Mouse (Mus musculus): ENCODE results near the gene Jup. TPM values are rescaled to one million over a fixed set of nuclear protein-coding genes. Genes with fewer than 3 reads are reported as not detected.

The Jup gene
- polyA plus RNA-seq, 1 experiment from 2014 or later: 24.3 TPM

DNA sequence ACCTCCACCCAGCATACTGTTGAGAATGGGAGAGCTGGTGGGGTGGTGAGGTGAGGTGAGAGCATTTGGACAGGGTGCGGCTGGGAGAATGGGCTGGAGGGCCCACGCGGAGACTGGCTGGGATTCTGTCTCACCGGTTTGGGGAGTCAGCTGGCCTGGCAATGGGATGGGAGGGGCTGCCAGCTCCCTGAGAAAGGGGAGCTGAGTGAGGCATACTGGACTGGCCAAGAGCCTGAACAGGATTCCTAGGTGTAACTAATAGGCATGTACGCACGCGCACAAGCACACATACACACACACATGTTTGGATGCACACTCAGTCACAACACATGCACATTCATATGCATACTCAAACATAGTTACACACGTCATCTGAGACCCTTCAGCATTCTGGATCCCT lies 8.7 kb upstream of the Jup start:
- no peak for ATAC-seq
- 0 out of 2 replicates have a peak, but pooled peaks cover 7% of the 10 kb centered on the region for H3K27me3 ChIP-seq (replicated peaks)
- no peak overlapping the region for H3K4me3 ChIP-seq
- no peak overlapping the region for H3K27ac ChIP-seq
- no peak overlapping the region for H3K4me2 ChIP-seq
- no peak overlapping the region for H3K9ac ChIP-seq
- no peaks in the 10 kb centered on the region for H3K9me3 ChIP-seq (replicated peaks)
- H3K4me1 ChIP-seq: peaks cover 27% of the 10 kb centered on the region
- H3K36me3 ChIP-seq: peaks cover 8% of the 10 kb centered on the region; the same call in 1 of the 2 replicates
- WGBS (ENCODE audit: insufficient replicate concordance): 73% methylated on average over 8 of the region's 8 CpGs

GRCm38 (mm10) chr11:100404456-100405074 lies 7.0 kb upstream of the Jup start:
- H3K27ac ChIP-seq: no peak overlapping the region

GRCm38 (mm10) chr11:100403445-100404134 lies 6.0 kb upstream of the Jup start:
- no peaks in the 10 kb centered on the region for H3K27me3 ChIP-seq (replicated peaks)
- H3K36me3 ChIP-seq: peaks cover 2% of the 10 kb centered on the region; the same call in 1 of the 2 replicates
- ATAC-seq: no peak
- H3K4me2 ChIP-seq: no peak overlapping the region
- no peaks in the 10 kb centered on the region for H3K9me3 ChIP-seq (replicated peaks)
- no peak overlapping the region for H3K4me3 ChIP-seq
- H3K27ac ChIP-seq: no peak overlapping the region
- peaks cover 49% of the 10 kb centered on the region for H3K4me1 ChIP-seq
- H3K9ac ChIP-seq: no peak overlapping the region
- 51% methylated on average over 10 of the region's 10 CpGs for WGBS (ENCODE audit: insufficient replicate concordance)

More at GRCm38 (mm10) chr11:100404456-100405074, 7.0 kb upstream of the Jup start:
- Histone ChIP-seq H3K4me2 (no peak overlapping the region), H3K27me3 (replicated peaks) (0 out of 2 replicates have a peak, but pooled peaks cover 6% of the 10 kb centered on the region), H3K36me3 (peaks cover 8% of the 10 kb centered on the region; the same call in 1 of the 2 replicates), H3K4me3 (no peak overlapping the region), H3K4me1 (peaks cover 44% of the 10 kb centered on the region), H3K9ac (no peak overlapping the region), H3K9me3 (replicated peaks) (no peaks in the 10 kb centered on the region)
- 75% methylated on average over 3 of the region's 3 CpGs for WGBS (ENCODE audit: insufficient replicate concordance)
- no peak for ATAC-seq

GRCm38 (mm10) chr11:100402682-100403081 lies 5.1 kb upstream of the Jup start:
- no peaks in the 10 kb centered on the region for H3K9me3 ChIP-seq (replicated peaks)
- H3K9ac ChIP-seq: peak overlapping the region; percentile 37; the same call in 1 of the 2 replicates
- H3K36me3 ChIP-seq: no peaks in the 10 kb centered on the region
- 86% methylated on average over 2 of the region's 2 CpGs for WGBS (ENCODE audit: insufficient replicate concordance)
- no peak for ATAC-seq
- H3K4me1 ChIP-seq: peaks cover 55% of the 10 kb centered on the region
- peak overlapping the region; percentile 49 for H3K4me2 ChIP-seq
- H3K27ac ChIP-seq: peak overlapping the region; percentile 38; the same call in 1 of the 2 replicates
- 0 out of 2 replicates have a peak, but pooled peaks cover under 1% of the 10 kb centered on the region for H3K27me3 ChIP-seq (replicated peaks)
- no peak overlapping the region for H3K4me3 ChIP-seq

GRCm38 (mm10) chr11:100402240-100402639 lies 4.7 kb upstream of the Jup start:
- Histone ChIP-seq H3K9ac (peak overlapping the region; percentile 37; the same call in 1 of the 2 replicates), H3K27me3 (replicated peaks) (peaks cover 5% of the 10 kb centered on the region; the same call in 1 of the 2 replicates), H3K4me3 (no peak overlapping the region), H3K4me1 (peaks cover 59% of the 10 kb centered on the region), H3K36me3 (no peaks in the 10 kb centered on the region), H3K27ac (peak overlapping the region; percentile 38; the same call in 1 of the 2 replicates), H3K4me2 (peak overlapping the region; percentile 49), H3K9me3 (replicated peaks) (no peaks in the 10 kb centered on the region)
- no peak for ATAC-seq
- 10% methylated on average over 6 of the region's 6 CpGs for WGBS (ENCODE audit: insufficient replicate concordance)

DNA sequence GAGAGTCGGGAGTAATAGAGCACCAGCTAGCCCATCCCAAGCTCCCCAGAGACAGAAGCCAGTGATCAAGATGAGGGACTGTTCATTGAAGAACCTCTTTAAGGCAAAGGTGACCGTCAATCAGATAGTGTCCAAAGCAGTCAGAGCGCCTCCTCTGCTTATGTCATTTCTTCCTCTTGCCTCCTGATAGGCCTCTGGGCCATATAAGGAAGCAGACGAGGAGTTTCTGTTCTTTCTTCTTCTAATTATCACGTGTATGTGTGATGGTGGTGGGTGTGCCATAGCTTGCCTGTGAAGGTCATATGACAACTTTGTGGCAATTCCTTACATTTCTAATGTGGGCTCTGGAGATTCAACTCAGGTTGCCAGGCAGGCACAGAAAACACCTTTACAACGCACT lies 3.3 kb upstream of the Jup start:
- H3K27me3 ChIP-seq (replicated peaks): peaks cover 19% of the 10 kb centered on the region
- 34% methylated on average over 6 of the region's 6 CpGs for WGBS (ENCODE audit: insufficient replicate concordance)
- H3K9me3 ChIP-seq (replicated peaks): no peaks in the 10 kb centered on the region
- H3K4me2 ChIP-seq: no peak overlapping the region
- no peaks in the 10 kb centered on the region for H3K36me3 ChIP-seq
- peaks cover 73% of the 10 kb centered on the region for H3K4me1 ChIP-seq
- no peak overlapping the region for H3K4me3 ChIP-seq
- ATAC-seq: no peak
- H3K9ac ChIP-seq: no peak overlapping the region
- H3K27ac ChIP-seq: no peak overlapping the region

- Histone ChIP-seq H3K9me3 (replicated peaks) (no peaks in the 10 kb centered on the region), H3K9ac (no peak overlapping the region), H3K4me2 (no peak overlapping the region), H3K4me3 (no peak overlapping the region), H3K27ac (no peak overlapping the region), H3K27me3 (replicated peaks) (peaks cover 28% of the 10 kb centered on the region), H3K4me1 (peaks cover 82% of the 10 kb centered on the region), H3K36me3 (no peaks in the 10 kb centered on the region)
- WGBS (ENCODE audit: insufficient replicate concordance): 70% methylated on average over 12 of the region's 12 CpGs
- ATAC-seq: no peak
Measured at GRCm38 (mm10) chr11:100399727-100400538, 2.4 kb upstream of the Jup start.

- Histone ChIP-seq H3K9me3 (replicated peaks) (no peaks in the 10 kb centered on the region), H3K4me3 (no peak overlapping the region), H3K9ac (no peak overlapping the region), H3K4me2 (no peak overlapping the region), H3K27me3 (replicated peaks) (peaks cover 34% of the 10 kb centered on the region), H3K36me3 (no peaks in the 10 kb centered on the region), H3K27ac (no peak overlapping the region), H3K4me1 (peaks cover 88% of the 10 kb centered on the region)
- no peak for ATAC-seq
- WGBS (ENCODE audit: insufficient replicate concordance): 42% methylated on average over 9 of the region's 9 CpGs
Measured at GRCm38 (mm10) chr11:100399320-100399719, 1.8 kb upstream of the Jup start.

- Histone ChIP-seq H3K27me3 (replicated peaks) (peaks cover 42% of the 10 kb centered on the region), H3K36me3 (no peaks in the 10 kb centered on the region), H3K9ac (no peak overlapping the region), H3K4me2 (peak overlapping the region; percentile 83), H3K9me3 (replicated peaks) (no peaks in the 10 kb centered on the region), H3K4me1 (peaks cover 91% of the 10 kb centered on the region), H3K4me3 (no peak overlapping the region), H3K27ac (no peak overlapping the region)
- no peak for ATAC-seq
- WGBS (ENCODE audit: insufficient replicate concordance): 88% methylated on average over 7 of the region's 7 CpGs
Measured at GRCm38 (mm10) chr11:100398517-100398916, 954 bp upstream of the Jup start.

- peak; percentile 30; the same call in 1 of the 2 replicates for ATAC-seq
- Histone ChIP-seq H3K9ac (peak overlapping the region; percentile 52), H3K4me2 (peak overlapping the region; percentile 83), H3K4me1 (peaks cover 86% of the 10 kb centered on the region), H3K27me3 (replicated peaks) (peaks cover 49% of the 10 kb centered on the region), H3K27ac (peak overlapping the region; percentile 77), H3K36me3 (no peaks in the 10 kb centered on the region), H3K4me3 (peak overlapping the region; percentile 66), H3K9me3 (replicated peaks) (no peaks in the 10 kb centered on the region)
- WGBS (ENCODE audit: insufficient replicate concordance): 4% methylated on average over 42 of the region's 42 CpGs
Measured at GRCm38 (mm10) chr11:100396886-100397599, 520 bp downstream of the Jup start.
